Mouse (Mus musculus) B cell, adult 2 months (primary cell): ENCODE data around the gene Rnase9.
"Not testable (repeated sequence)": the region's sequence is repeated elsewhere in the genome, so short reads cannot be mapped to it uniquely, and the experiment has no call there.

ENCODE experiments used
- DNase-seq, 2 experiments: peaks; one replicate each; pipeline ENCODE4 v3.0.0; 2022

Gene Rnase9

GRCm38 (mm10) chr14:51047846-51048245 is 6.2 kb upstream of the Rnase9 start:
- DNase-seq: no peak

GRCm38 (mm10) chr14:51036214-51036613 is 5.5 kb downstream of the Rnase9 start:
- DNase-seq: no peak

- no peak for DNase-seq
Observed at GRCm38 (mm10) chr14:51035206-51035605, 6.5 kb downstream of the Rnase9 start.

- DNase-seq: no peak
Observed at GRCm38 (mm10) chr14:51027387-51028155, 14.1 kb downstream of the Rnase9 start.

GRCm38 (mm10) chr14:51026391-51027133 is 15.1 kb downstream of the Rnase9 start:
- peak; percentile 80 to 82 for DNase-seq

- no peak for DNase-seq
Observed at GRCm38 (mm10) chr14:51024820-51025219, 16.8 kb downstream of the Rnase9 start.

- DNase-seq: no peak
Observed at GRCm38 (mm10) chr14:51023457-51023856, 18.2 kb downstream of the Rnase9 start.

- DNase-seq: no peak
Observed at GRCm38 (mm10) chr14:51017256-51017655, 24.4 kb downstream of the Rnase9 start.

GRCm38 (mm10) chr14:51015780-51016179 is 25.9 kb downstream of the Rnase9 start:
- DNase-seq: no peak

GRCm38 (mm10) chr14:51014724-51015123 is 26.9 kb downstream of the Rnase9 start:
- not testable (repeated sequence) for DNase-seq

GRCm38 (mm10) chr14:51009572-51009971 is 32.1 kb downstream of the Rnase9 start:
- DNase-seq: no peak

- no peak for DNase-seq
Observed at GRCm38 (mm10) chr14:51008781-51009180, 32.9 kb downstream of the Rnase9 start.

GRCm38 (mm10) chr14:51007914-51008713 is 33.6 kb downstream of the Rnase9 start:
- no peak for DNase-seq

GRCm38 (mm10) chr14:51007152-51007801 is 34.4 kb downstream of the Rnase9 start, which contains the start of gene Rnase10:
Rnase10 (plus strand) TSS chr14:51007751.
- DNase-seq: no peak

- no peak for DNase-seq
Observed at GRCm38 (mm10) chr14:50997999-50998666, 43.5 kb downstream of the Rnase9 start.

GRCm38 (mm10) chr14:50997088-50997487 is 44.6 kb downstream of the Rnase9 start:
- DNase-seq: peak; percentile 35 to 41

- no peak for DNase-seq
Observed at GRCm38 (mm10) chr14:50991037-50991436, 50.6 kb downstream of the Rnase9 start.
